Mouse (Mus musculus): ENCODE measurements at regions not wholly inside any gene's neighbourhood (a gene's known extent, or its start where the extent isn't known, plus 50 kb on each side); places are given as distances from the start of the nearest gene placed in this dataset.

DNA sequence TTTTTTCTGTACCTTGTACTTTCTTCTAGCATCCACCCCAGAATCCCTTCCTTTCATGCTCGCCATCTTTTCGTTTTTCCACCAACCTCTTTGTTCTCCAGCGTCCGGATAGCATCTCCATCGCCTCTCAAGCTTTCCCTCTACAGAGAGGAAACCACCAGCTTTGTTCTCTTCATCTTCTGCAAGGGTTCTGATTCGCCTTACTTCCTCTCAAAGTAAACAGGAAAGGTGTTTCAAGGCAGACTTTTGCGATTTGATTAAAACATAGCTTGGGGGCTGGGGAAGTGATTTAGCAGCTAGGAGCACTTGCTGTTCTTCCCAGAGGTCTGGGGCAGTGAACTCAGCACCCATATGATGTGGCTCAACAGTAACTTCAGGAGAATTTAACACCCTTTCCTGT is 71.4 kb downstream of the Emp1 start:
- DNase-seq (ENCODE audit: low spot score) = no peak

DNA sequence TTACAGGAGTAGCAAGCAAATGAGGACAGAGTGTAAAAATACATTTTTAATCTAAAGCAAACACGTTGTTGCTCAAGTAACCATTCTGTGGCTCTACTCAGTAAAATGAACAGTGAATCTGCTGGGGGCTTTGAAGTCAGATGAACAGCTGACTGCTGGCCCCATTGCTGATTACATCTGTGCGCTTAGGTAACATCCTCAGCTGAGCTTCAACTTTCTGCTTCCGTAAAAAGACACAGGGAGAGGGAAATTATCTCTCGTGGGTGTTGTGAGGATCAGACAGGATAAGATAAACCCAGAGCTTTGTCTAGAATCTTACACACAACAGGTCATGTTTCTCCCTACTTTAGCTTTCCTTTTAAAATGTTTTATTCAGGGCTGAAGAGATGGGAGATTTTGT is 74.0 kb downstream of the Emp1 start:
- no peak for DNase-seq (ENCODE audit: low spot score)

DNA sequence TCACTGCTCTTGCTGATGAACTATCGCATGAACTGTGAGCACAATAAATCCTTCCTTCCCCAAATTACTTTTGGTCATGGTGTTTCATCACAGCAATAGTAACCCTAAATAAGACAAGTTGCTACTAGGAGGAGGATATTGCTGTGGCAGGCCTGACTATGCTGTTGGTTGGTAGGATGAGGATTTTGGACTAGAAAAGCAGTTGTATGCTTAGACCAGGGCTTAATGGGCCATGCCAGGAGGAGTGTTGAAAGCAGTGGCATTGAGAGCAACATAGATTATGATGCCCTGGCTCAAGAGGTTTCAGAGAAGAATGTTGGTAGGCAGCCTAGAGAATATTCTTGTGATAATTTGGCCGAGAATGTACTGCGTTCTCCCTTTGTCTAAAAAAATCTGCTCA is 75.9 kb downstream of the Emp1 start:
- no peak for DNase-seq (ENCODE audit: low spot score)

DNA sequence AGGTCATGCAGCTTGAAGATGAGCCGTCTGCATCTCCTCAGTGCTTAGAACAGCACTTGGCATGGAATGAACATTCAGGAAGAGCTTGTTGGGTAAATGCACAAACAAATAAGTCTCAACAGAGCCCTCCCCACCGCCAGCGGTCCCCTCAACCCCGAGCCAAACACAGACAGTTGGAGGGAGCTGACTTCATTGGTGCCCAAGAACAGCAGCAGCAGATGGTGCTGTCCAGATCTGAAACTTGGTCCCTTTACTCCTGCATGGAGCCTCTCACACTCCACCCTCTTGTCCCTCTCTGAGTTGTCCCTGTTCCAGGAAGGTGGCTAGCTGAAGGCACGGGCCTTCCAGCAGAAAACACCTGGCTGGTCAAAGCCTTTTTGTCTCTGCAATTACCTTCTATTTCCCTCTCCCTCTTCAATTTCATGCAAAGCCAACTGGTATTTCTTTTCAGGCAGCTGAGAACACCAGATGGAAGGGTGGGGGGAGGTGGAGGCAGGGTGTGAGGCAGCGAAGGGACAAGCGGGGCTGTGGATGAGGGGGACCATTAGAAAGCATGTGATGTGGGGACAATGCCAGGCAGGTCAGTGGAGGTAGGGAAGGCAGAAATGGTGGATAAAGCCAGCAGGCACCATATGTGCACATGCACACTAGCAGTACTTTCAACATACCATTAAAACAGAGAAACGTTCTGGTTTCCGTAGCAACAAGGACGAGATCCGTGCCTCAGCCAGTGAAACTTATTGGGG is 79.0 kb downstream of the Emp1 start:
- peak; percentile 51 for DNase-seq (ENCODE audit: low spot score)

DNA sequence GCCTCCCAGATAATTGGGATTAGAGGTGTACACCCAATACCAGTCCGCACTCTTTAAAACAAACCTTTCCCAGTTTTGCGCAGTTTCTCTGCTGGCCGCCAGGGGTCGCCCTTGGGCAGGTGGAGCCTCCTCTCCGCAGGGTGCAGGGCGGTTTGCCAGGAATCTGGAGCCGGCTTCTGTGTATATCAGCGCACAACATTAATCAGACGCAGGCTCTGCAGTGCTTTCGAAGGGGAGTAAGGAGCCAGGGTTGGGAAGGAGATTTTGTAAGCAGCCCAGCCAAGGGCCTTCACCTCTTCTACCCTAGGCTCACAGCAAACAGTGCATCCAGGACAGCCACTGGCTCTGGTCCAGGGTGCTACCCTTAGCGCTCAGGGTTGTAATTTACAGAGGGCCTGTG is 82.3 kb downstream of the Emp1 start:
- DNase-seq (ENCODE audit: low spot score) = peak; percentile 86

DNA sequence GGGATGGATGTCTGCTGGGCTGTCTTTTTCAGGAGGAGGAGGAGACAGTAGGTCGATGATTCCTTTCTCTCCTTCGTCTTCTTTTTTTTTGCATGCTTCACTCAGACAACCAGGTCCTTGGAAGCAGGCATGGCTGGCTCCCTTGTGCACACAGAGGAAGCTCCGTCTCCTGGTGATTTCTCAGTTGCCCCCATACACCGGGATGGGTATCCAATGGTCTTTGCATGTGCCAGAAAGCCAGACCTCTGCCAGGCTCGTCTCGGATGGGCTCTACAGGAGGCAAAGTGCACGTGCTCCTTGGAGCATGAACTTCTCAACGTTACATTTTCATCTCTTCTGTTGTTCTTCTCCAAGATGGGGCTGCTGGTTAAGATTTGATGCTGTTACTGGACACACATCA is 82.7 kb downstream of the Emp1 start:
- DNase-seq (ENCODE audit: low spot score) = no peak

DNA sequence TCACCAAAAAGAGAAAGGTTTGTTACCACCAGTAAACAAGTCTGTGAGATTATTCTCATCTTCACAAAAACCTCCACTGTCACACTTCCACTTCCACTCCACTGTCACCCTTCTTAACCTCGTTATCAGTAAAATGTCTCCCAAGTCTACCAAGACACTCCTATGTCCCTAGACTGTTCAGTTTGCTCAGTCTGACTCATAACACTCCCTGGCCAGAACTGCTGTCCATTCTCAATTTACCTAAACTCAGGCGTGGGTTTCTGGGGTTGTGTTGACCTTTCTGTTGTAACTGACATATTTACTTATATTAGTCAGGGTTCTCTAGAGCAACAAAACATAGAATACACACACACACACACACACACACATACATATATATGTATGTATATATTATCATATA is 85.5 kb downstream of the Emp1 start:
- no peak for DNase-seq (ENCODE audit: low spot score)

DNA sequence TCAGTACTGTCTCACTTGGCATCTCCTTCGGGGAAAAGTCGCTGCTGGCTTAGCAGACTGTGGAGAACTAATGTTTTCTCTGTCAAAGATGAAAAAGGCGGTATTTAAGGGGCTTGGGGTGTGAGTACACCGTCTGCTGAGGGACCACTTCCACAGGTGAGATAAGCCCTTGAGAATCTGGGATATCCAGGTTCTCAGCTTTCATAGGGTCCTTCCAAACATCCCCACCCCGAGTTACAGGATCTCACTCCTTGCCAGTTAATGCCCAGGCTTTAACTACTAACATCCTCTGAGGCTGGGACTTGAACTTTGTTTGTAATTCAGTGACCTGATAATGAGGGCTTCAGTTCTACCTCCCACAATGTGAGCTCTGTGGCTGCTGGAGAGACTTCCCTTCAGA is 86.9 kb downstream of the Emp1 start:
- no peak for DNase-seq (ENCODE audit: low spot score)

DNA sequence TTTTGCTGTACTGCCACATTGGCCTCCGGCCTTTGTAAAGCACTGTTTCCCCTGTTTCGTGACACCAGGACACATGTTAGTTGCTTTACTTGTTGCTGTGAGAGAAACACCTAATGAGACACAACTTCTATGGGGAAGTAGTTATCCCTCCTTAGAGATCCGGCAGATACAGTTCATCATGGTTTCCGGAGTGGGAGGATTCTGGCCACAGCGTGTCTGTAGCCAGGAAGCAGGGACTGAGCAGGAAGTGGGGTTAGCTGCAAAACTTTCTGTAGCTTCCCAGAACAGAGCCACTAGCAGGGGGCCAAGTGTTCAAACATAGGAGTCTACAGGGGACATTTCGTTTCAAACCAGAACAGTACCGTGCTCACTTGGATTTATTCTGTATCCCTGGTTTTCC is 88.2 kb downstream of the Emp1 start:
- no peak for DNase-seq (ENCODE audit: low spot score)

DNA sequence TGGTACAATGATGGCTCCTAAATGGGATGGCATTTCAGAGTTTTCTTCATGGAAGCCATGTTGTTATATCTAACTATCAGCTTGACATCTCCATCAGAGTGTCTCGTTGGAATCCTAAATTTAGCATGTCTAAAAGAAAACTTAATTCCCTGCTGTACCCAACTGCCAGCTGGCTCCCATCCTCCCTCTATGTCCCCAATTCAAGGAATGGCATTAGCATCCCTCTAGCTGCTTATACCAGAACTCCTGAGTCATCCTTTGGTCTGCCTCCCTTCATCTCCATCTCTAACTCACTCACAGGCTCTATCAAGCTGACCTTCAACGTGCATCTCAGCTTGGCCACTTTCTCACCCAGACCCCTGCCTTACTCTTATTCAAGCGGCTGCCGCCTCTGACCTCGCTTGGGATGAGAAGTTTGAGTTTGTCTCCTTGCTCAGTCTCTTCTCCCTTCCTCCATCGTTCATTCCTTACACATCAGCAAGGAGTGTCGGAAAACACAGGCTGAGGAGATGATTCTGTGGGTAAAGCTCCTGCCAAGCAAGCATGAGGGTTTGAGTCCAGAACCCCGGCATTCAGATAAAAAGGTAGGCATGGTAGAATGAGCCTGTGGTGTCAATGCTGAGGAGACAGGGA is 88.9 kb downstream of the Emp1 start:
- no peak for DNase-seq (ENCODE audit: low spot score)

DNA sequence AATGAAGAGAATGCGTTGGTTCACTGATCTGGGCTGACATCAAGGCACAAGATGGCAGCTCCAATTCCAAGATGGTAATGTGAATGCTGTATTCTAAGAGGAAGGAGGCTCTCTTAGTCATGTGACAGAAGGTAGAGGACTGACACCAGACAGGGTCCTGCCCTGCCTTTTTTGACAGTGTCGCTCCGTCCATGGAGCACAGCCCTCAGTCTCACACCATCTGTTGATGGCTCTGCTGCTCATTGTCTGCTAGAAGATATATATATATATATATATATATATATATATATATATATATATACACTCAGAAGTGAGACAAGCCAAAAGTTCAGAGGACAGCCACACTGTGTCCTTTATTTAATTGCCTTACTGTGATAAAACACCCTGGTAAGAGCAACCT is 90.7 kb downstream of the Emp1 start:
- DNase-seq (ENCODE audit: low spot score) = no peak

DNA sequence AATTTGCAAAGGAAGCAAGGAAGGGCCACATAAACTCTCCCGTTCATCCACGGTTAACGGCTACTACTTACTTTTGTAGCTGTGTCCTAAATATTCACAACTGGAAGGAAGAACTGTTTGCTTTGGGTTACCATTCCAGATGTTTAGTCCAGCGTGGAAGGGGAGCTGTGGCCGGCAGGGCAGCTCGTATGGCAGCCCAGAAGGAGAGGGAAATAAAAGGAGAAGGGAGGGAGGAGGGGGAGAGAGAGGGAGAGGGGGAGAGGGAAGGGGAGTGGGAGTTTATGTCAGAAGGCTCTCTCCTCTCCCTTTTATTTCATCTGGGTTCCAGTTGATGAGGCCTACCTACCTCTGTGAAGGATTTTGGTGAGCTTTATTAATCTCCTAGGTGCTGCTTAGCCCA is 110.2 kb downstream of the Emp1 start:
- no peak for DNase-seq (ENCODE audit: low spot score)

DNA sequence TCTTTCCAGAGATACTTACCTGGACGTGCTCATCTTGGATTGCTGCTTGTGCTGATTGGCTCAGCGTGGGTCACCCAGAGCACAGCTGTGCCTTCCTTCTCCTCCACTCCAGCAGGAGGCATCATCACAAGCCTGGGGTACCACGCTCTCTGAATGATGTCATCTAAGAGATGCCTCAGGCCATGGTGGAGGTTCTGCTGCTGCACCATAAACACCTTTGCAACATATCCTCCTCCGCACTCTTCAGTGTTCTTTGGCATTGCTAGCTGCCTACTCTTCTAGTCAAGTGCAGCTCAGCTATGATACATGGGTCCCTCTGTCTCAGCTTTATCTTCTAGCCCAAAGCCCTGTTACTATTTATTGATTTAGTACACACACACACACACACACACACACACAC is 110.8 kb downstream of the Emp1 start:
- no peak for DNase-seq (ENCODE audit: low spot score)

DNA sequence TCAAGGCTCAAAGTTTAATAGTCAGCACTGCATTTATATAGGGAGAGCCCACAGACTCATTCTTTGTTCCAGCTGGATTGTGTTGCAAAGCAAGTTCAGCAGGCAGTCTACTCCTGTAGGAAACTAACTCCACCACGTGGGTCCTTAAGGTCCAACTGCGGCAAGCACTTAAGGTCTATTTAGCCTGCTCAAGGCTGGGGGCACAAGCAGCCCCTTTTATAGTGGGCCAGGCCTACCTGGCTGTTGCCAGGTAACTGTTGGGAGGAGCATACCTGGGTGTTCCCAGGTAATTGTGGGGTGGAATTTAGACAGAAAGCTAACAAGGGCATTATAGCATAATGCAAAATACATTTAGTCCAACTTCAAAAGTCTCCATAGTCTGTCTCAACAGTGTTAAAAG is 126.5 kb downstream of the Emp1 start:
- DNase-seq (ENCODE audit: low spot score) = no peak

DNA sequence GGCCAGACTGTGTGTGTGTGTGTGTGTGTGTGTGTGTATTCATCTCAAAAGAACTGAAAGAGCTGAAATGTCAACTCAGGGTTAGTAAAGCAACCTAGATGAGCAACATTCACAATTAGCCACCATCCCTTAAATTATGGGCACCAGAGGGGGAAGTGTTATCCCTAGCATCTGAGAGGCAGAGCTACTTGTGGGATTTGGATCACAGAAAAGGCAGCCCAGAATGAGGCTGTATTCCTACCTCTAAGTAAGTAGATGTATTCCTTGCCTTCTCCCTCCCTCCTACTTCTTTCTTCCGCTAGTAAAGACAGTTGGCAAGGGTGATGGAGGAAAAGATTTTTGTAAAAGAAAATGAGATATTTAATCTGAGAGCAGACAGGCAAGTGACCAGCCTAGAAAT is 131.6 kb downstream of the Emp1 start:
- DNase-seq (ENCODE audit: low spot score) = no peak

DNA sequence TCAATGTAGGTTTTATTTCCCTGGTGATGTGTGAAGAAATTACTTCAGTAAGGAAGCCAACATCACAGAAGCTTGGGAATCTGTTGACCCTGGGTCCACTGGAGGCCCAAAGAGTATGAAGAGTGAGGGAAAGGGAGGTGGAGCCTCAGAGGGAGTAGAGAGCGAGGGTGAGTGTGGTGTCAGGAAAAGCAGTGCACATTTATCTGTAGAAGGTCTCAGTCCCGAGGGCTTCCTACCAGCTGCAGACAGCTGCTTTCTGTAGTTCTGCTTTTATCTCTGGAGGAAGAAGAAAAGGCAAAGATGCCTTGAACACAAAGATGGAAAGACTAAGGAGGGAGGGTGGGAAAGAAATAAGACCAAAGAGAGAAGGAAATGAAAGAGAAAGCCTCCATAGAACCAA is 133.5 kb downstream of the Emp1 start:
- no peak for DNase-seq (ENCODE audit: low spot score)

DNA sequence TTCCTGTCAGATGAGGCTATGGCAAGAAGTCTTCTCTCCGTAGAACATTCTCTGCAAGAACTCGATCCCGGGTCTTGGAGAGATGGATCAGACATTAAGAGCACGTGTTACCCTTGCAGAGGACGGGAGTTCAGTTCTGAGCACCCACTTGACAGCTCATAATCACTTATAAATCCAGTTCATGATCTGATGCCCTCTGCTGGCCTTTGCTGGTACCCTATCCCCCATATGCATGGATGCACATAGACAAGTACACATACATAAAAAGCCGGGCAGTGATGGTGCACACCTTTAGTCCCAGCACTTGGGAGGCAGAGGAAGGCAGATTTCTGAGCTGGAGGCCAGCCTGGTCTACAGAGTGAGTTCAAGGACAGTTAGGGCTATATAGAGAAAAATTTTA is 136.2 kb downstream of the Emp1 start:
- no peak for DNase-seq (ENCODE audit: low spot score)

DNA sequence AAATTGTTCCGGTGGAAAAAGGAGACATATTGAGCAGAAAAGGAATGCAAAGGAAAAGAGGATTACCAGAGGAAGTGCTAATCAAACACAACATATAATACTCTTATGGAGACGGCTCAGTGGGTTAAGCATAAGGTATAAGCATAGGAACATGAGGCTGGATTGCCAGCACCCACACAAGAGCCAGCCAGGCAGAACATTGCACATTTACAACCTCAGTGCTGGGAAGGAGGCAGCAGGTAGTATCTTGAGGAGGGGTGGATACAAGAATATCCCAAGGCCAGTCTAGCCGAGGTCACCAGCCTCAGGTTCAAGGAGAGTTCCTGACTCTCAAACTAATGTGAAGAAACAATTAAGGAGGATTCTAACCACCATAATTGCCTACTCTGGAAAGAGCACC is 138.0 kb downstream of the Emp1 start:
- no peak for DNase-seq (ENCODE audit: low spot score)

DNA sequence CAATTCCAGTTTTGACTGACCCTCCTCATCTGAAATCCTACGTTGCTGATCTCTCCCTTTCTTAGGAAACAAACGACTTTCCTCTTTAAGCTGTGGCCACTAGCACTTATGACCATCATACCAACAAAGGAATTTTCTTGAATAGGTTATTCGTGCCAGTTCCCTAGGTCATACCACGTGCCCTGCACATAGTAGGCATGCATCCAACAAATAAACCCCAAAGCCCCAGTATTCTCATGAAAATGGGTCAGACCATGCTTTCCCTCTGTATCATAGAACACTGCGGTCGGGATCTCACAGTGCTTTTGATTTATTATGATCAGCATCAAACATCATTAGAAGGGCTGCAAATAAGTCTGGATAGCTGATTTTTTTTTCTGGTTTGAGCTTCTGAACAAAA is 139.4 kb downstream of the Emp1 start:
- no peak for DNase-seq (ENCODE audit: low spot score)

DNA sequence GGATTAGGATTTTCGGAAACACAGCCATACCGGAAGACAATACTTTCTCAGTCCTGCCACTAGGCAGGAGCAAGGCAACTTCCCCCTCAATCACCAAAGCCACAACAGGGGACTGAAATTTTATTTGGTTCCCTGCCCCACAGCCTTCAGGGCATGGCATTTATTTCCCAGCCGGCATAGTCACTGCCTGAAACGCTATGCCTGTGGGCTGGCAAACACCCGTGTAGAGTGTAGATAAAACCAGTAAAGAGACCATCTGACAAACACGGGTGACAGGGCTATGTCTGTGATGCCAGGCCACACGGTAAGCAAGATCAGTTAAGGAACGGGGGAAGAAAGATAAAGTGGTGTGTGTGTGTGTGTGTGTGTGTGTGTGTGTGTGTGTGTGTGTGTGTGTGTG is 140.1 kb downstream of the Emp1 start:
- DNase-seq (ENCODE audit: low spot score) = no peak

DNA sequence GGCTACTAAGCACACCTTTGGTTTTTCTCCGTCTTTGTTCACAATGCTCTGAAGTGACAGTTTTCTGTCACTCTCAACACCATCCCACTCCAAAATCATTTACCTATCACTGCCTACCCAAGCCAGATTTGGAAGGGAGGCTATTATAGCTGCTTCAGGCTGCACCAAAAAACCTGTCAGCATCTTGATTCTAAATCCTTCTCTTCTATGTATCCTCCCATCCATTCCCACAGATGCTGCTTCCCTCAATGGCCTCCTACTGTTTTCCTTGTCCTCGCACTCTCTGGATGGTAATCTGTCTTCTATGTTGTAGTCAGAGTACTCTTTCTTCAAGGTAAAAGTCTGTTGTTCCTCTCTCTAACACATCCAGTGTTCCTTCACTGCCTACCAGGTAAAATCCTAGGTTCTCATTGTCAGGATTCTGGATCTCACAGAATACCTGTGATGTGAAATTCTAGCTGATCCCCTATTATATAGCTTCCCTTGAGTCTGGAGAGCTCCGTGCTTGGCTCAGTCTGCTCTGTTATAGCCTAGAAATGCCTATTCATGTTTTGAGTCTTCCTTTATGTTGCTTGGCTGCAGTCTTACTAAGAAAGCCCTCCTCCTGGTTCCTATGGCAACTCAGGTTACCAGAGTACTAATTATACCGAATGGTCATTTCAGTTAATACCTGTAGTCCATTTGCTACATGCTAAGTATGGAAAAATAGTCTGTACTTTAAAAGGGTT is 156.5 kb downstream of the Emp1 start:
- DNase-seq (ENCODE audit: low spot score) = no peak

DNA sequence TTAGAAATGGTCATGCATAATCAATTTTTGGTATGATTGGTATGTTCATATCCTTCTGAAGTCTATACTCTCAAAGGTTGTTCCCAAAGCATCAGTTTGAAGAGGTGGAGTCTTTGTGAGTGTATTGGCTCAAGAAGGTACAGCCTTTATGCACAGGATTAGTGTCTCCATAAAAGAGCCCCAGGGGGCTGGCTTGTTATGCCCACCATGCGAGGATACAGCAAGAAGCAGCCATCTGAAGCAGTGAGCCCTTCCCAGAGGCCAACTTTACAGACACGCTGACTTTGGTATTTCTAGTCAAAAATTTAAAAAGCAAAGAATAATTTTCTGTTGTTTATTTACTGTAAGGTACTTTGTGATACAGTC is 157.1 kb downstream of the Emp1 start:
- DNase-seq (ENCODE audit: low spot score) = no peak

DNA sequence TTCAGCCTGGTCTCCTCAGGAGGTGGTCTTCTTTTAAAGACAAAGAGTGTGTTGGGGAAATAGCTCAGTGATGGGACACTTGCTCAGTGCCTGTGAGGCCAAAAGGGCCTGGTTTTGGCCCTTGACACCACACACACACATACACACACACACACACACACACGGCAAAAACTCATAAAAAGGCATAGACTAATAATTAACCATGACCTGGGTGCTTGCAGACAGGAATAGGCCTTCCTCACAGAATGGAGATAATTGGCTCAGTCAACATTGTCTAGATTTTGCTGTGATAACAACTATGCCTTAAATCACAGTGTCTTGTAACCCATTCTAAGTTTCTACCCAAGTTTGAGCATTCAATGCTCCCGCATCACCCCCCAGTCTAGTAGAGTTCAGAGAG is 158.5 kb downstream of the Emp1 start:
- DNase-seq (ENCODE audit: low spot score) = no peak

DNA sequence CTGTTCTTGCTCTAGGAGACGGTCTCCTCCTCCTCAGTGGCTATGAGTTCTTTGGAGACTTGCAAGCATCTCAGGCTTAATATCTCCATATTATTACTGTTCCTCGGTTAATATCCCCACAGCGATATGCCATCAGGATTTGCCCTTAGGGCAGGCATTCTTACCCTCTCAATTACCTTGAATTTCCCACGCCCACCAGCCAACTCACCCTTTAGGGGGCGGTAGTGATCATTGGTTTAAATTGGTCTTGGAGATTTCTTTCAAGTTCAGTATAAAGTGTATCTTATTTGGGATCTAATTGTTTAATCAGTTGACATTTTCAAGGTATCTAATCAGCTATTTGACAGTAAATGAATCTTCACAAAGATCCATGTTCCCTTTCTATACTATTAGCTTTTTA is 162.5 kb downstream of the Emp1 start:
- DNase-seq (ENCODE audit: low spot score) = no peak

All from layer of hippocampus, adult 9-10 months (tissue).